Mouse (Mus musculus) heart, embryonic 14.5 days (tissue): ENCODE measurements around the gene Abcc8. TPM values are rescaled to one million over a fixed set of nuclear protein-coding genes. Genes with fewer than 3 reads are reported as not detected.

ENCODE experiments used
- ATAC-seq: fragments of 200-750 bp; cut with Nextera tagmentation; 2 replicates; pipeline ENCODE4 v1.8.0; 2017; ENCODE audit warnings: low read depth, moderate TSS enrichment; ENCODE audit not compliant: insufficient number of reproducible peaks, insufficient read depth, low FRiP score
- H3K27ac ChIP-seq, 2 experiments: fragments of 200-500 bp in 1 of 2; fragments of 300-500 bp in 1 of 2; sonication (generic) in 1 of 2; replicated peaks in 1 of 2; 2 replicates each; pipeline ENCODE4 v1.5.1; 2012 to 2014; ENCODE audit warnings: low read depth in 2 of 2, low read length in 2 of 2, control low read depth in 1 of 2, mild to moderate bottlenecking in 1 of 2, mixed read lengths in 1 of 2; ENCODE audit not compliant: control insufficient read depth in 1 of 2, insufficient read depth in 1 of 2
- H3K27me3 ChIP-seq: fragments of 300-500 bp; sonication (generic); 2 replicates; pipeline ENCODE4 v1.6.1; 2014; ENCODE audit warnings: mild to moderate bottlenecking, low read length, control low read depth; ENCODE audit not compliant: control insufficient read depth, insufficient read depth
- H3K36me3 ChIP-seq: fragments of 300-500 bp; sonication (generic); 2 replicates; pipeline ENCODE4 v1.6.1; 2014; ENCODE audit warnings: mild to moderate bottlenecking, control low read depth, low read length, mixed read lengths; ENCODE audit not compliant: control insufficient read depth, insufficient read depth
- H3K4me1 ChIP-seq, 2 experiments: fragments of 200-500 bp in 1 of 2; fragments of 300-500 bp in 1 of 2; sonication (generic) in 1 of 2; 2 replicates each; pipeline ENCODE4 v1.6.1; 2012 to 2014; ENCODE audit warnings: low read length in 2 of 2, control low read depth in 1 of 2, mixed read lengths in 1 of 2; ENCODE audit not compliant: control insufficient read depth in 2 of 2, insufficient read depth in 2 of 2
- H3K4me2 ChIP-seq: fragments of 300-500 bp; sonication (generic); 2 replicates; pipeline ENCODE4 v1.6.1; 2014; ENCODE audit warnings: mild to moderate bottlenecking, low read length
- H3K4me3 ChIP-seq, 2 experiments: fragments of 200-500 bp in 1 of 2; fragments of 300-500 bp in 1 of 2; sonication (generic) in 1 of 2; 2 replicates each; pipeline ENCODE4 v1.5.1; 2012 to 2014; ENCODE audit warnings: low read length in 2 of 2, mild to moderate bottlenecking in 2 of 2, control low read depth in 1 of 2, low read depth in 1 of 2, moderate library complexity in 1 of 2; ENCODE audit not compliant: control insufficient read depth in 1 of 2, insufficient read depth in 1 of 2
- H3K9ac ChIP-seq: fragments of 300-500 bp; sonication (generic); 2 replicates; pipeline ENCODE4 v1.6.1; 2014; ENCODE audit warnings: mild to moderate bottlenecking, low read length
- H3K9me3 ChIP-seq: fragments of 300-500 bp; sonication (generic); 2 replicates; pipeline ENCODE4 v1.6.1; 2016; ENCODE audit warnings: low read length, control low read depth; ENCODE audit not compliant: control insufficient read depth
- WGBS: fragments of 180-500 bp; shearing (Covaris S2); extraction: QIAGEN DNeasy Blood & Tissue Kit; methylation state at CpG from one replicate; pipeline ENCODE4 v1.1.7; 2014; 5-methylcytosine and 5-hydroxymethylcytosine counted together
- polyA plus RNA-seq: library from polyadenylated mRNA; unstranded; fragments of >200 nt; fragmentation: Nextera tagmentation; extraction: Ambion mirVana; gene quantifications from 2 replicates; pipeline ENCODE4 v1.2.1, GENCODE M21; 2014

Gene Abcc8
- polyA plus RNA-seq, 1 experiment from 2014 or later = 18.8 TPM

- Histone ChIP-seq H3K27me3 (no peaks in the 10 kb centered on the region; the same call in 1 of the 2 replicates), H3K9me3 (no peaks in the 10 kb centered on the region), H3K4me2 (no peak overlapping the region), H3K36me3 (no peaks in the 10 kb centered on the region), H3K4me1 (no peaks in the 10 kb centered on the region), H3K4me3 (no peak overlapping the region), H3K9ac (no peak overlapping the region), H3K27ac (no peak overlapping the region)
- WGBS = 86% methylated on average over 8 of the region's 8 CpGs
- no peak for ATAC-seq
Measured at GRCm38 (mm10) chr7:46208131-46208530, 28.3 kb upstream of the Abcc8 start.

- Histone ChIP-seq H3K4me2 (no peak overlapping the region), H3K27me3 (no peaks in the 10 kb centered on the region; the same call in 1 of the 2 replicates), H3K4me3 (no peak overlapping the region), H3K27ac (no peak overlapping the region), H3K9me3 (no peaks in the 10 kb centered on the region), H3K9ac (no peak overlapping the region), H3K36me3 (no peaks in the 10 kb centered on the region), H3K4me1 (peaks cover 0 to 3% of the 10 kb centered on the region in 2 experiments; a peak in 1 of 4 replicates)
- ATAC-seq = no peak
- 71% methylated on average over 6 of the region's 6 CpGs for WGBS
Measured at GRCm38 (mm10) chr7:46204775-46205174, 24.9 kb upstream of the Abcc8 start.

GRCm38 (mm10) chr7:46204046-46204471 lies 24.2 kb upstream of the Abcc8 start:
- Histone ChIP-seq H3K4me2 (no peak overlapping the region), H3K4me3 (no peak overlapping the region), H3K27me3 (no peaks in the 10 kb centered on the region; the same call in 1 of the 2 replicates), H3K9ac (no peak overlapping the region), H3K9me3 (no peaks in the 10 kb centered on the region), H3K4me1 (peaks cover 0 to 3% of the 10 kb centered on the region in 2 experiments; a peak in 1 of 4 replicates), H3K36me3 (no peaks in the 10 kb centered on the region), H3K27ac (no peak overlapping the region)
- ATAC-seq = no peak
- 41% methylated on average over 11 of the region's 11 CpGs for WGBS

GRCm38 (mm10) chr7:46201649-46202048 lies 21.8 kb upstream of the Abcc8 start:
- Histone ChIP-seq H3K4me3 (no peak overlapping the region), H3K36me3 (no peaks in the 10 kb centered on the region), H3K4me2 (no peak overlapping the region), H3K27me3 (no peaks in the 10 kb centered on the region; the same call in 1 of the 2 replicates), H3K9ac (no peak overlapping the region), H3K4me1 (peaks cover 0 to 3% of the 10 kb centered on the region in 2 experiments; a peak in 1 of 4 replicates), H3K9me3 (no peaks in the 10 kb centered on the region), H3K27ac (no peak overlapping the region)
- ATAC-seq = no peak
- 24% methylated on average over 14 of the region's 14 CpGs for WGBS

- ATAC-seq = no peak
- Histone ChIP-seq H3K9me3 (no peaks in the 10 kb centered on the region), H3K36me3 (no peaks in the 10 kb centered on the region), H3K4me1 (peaks cover 0 to 3% of the 10 kb centered on the region in 2 experiments; a peak in 1 of 4 replicates), H3K27ac (no peak overlapping the region), H3K27me3 (no peaks in the 10 kb centered on the region), H3K9ac (no peak overlapping the region), H3K4me2 (no peak overlapping the region), H3K4me3 (no peak overlapping the region)
- WGBS = 69% methylated on average over 6 of the region's 6 CpGs
Measured at GRCm38 (mm10) chr7:46200021-46200420, 20.2 kb upstream of the Abcc8 start.

GRCm38 (mm10) chr7:46195356-46195755 lies 15.5 kb upstream of the Abcc8 start:
- Histone ChIP-seq H3K27ac (no peak overlapping the region), H3K9me3 (no peaks in the 10 kb centered on the region), H3K4me2 (no peak overlapping the region), H3K27me3 (no peaks in the 10 kb centered on the region), H3K4me3 (no peak overlapping the region), H3K9ac (no peak overlapping the region), H3K4me1 (no peaks in the 10 kb centered on the region), H3K36me3 (no peaks in the 10 kb centered on the region)
- WGBS = 73% methylated on average over 5 of the region's 5 CpGs
- no peak for ATAC-seq

GRCm38 (mm10) chr7:46184232-46184631 lies 4.4 kb upstream of the Abcc8 start:
- H3K27me3 ChIP-seq = peaks cover 25% of the 10 kb centered on the region
- H3K9ac ChIP-seq = no peak overlapping the region

GRCm38 (mm10) chr7:46181590-46181989 lies 1.8 kb upstream of the Abcc8 start:
- no peak overlapping the region for H3K4me2 ChIP-seq
- no peak for ATAC-seq
- H3K27me3 ChIP-seq = peaks cover 42% of the 10 kb centered on the region
- H3K4me3 ChIP-seq = no peak overlapping the region
- WGBS = 3% methylated on average over 3 of the region's 3 CpGs
- H3K9ac ChIP-seq = no peak overlapping the region
- H3K4me1 ChIP-seq = no peaks in the 10 kb centered on the region; a peak in 1 of 4 replicates
- no peak overlapping the region for H3K27ac ChIP-seq
- H3K36me3 ChIP-seq = no peaks in the 10 kb centered on the region
- no peaks in the 10 kb centered on the region for H3K9me3 ChIP-seq

More at GRCm38 (mm10) chr7:46184232-46184631, 4.4 kb upstream of the Abcc8 start:
- H3K4me2 ChIP-seq = no peak overlapping the region
- no peaks in the 10 kb centered on the region; a peak in 1 of 4 replicates for H3K4me1 ChIP-seq
- no peaks in the 10 kb centered on the region for H3K9me3 ChIP-seq
- ATAC-seq = no peak
- H3K4me3 ChIP-seq = no peak overlapping the region
- H3K36me3 ChIP-seq = no peaks in the 10 kb centered on the region
- no peak overlapping the region for H3K27ac ChIP-seq
